9 mouse cellular contexts compared by ENCODE assay signal in the genomic region with DNA sequence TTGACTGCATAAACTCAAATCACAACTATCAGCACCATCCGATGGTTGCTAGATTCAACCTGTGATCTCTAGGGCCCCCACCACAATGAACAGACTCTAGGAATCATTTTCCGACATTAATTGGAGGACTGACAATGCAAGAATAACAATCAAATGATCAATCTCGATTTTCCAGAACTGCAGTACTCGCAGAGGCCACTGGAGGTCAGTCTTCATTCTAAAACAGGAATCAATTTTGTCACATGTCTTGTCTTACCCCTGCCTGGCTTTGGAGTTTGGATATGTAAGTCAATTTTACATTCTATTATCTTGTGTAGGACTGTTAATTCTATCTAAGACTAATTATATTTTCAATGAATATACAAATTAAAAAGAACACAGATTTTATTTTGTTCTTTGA.
DNase-seq lines count a peak whose midpoint lies in the region; ATAC-seq and TF ChIP-seq lines count a peak whose summit lies in the region.
"Had no signal": no experiment of that assay in that cellular context is flagged by ENCODE, and none has a peak within 500 bp of the region (broad histone marks: within the 10 kb centered on the region; RNA-seq: fewer than 3 reads in every experiment).

No protein-coding gene starts in this region.

- H3K4me2 ChIP-seq in kidney, embryonic 14.5 days (replicated peaks; ENCODE audit: low read depth, low read length) = no peak overlapping the region
- no peak overlapping the region for H3K4me2 ChIP-seq in midbrain, postnatal 0 days (ENCODE audit: low read depth, low read length, poor library complexity, severe bottlenecking)
- H3K4me2 ChIP-seq: embryonic facial prominence, embryonic 15.5 days; neural tube, embryonic 12.5 days had no signal

- TF ChIP-seq CTCF in G1E (IDR thresholded peaks at IDR 0.05; ENCODE audit: low read depth, low read length) = peak; percentile 45
- peak; percentile 90 for TF ChIP-seq CTCF in midbrain, postnatal 0 days (IDR thresholded peaks at IDR 0.05)

- ATAC-seq in kidney, embryonic 14.5 days (ENCODE audit: low FRiP score, low TSS enrichment) = no peak
- no peak for ATAC-seq in G1E (ENCODE audit: extremely low read depth, insufficient number of reproducible peaks, low FRiP score, poor library complexity, severe bottlenecking)
- peak; percentile 49; the same call in 1 of the 2 replicates for ATAC-seq in granulocyte monocyte progenitor cell, adult 5-6 weeks (replicated peaks; ENCODE audit: poor library complexity, severe bottlenecking)
- ATAC-seq in midbrain, postnatal 0 days (ENCODE audit: low FRiP score) = no peak

- H3K9me3 ChIP-seq in kidney, embryonic 14.5 days (ENCODE audit: control insufficient read depth, low read length) = no peaks in the 10 kb centered on the region
- H3K9me3 ChIP-seq in G1E (replicated peaks) = no peaks in the 10 kb centered on the region
- no peaks in the 10 kb centered on the region for H3K9me3 ChIP-seq in midbrain, postnatal 0 days (ENCODE audit: low read length)
- H3K9me3 ChIP-seq: embryonic facial prominence, embryonic 15.5 days; neural tube, embryonic 12.5 days had no signal

- H3K4me3 ChIP-seq in kidney, embryonic 14.5 days (ENCODE audit: low read length) = no peak overlapping the region
- H3K4me3 ChIP-seq in G1E (ENCODE audit: low read depth, low read length) = no peak overlapping the region
- no peak overlapping the region for H3K4me3 ChIP-seq in midbrain, postnatal 0 days (ENCODE audit: low read depth, low read length)
- H3K4me3 ChIP-seq: embryonic facial prominence, embryonic 15.5 days; neural tube, embryonic 12.5 days had no signal

- peak; percentile 24 for DNase-seq in kidney, adult 9 months
- peak; percentile 7 for DNase-seq in CD4-positive helper T cell, adult 2 months (ENCODE audit: low read depth, low spot score)
- no peak for DNase-seq in G1E (ENCODE audit: low spot score)
- peak; percentile 36 for DNase-seq in midbrain, postnatal 0 days (ENCODE audit: low spot score)
- DNase-seq in spleen, postnatal 14 days (ENCODE audit: low spot score in 2 of 2) = no peak

- no peaks in the 10 kb centered on the region for H3K27me3 ChIP-seq in kidney, embryonic 14.5 days (ENCODE audit: control insufficient read depth, insufficient read depth, low read length)
- H3K27me3 ChIP-seq in G1E (ENCODE audit: insufficient read depth, low read length) = no peaks in the 10 kb centered on the region; the same call in 1 of the 2 replicates
- no peaks in the 10 kb centered on the region for H3K27me3 ChIP-seq in midbrain, postnatal 0 days (ENCODE audit: insufficient read depth, low read length)
- H3K27me3 ChIP-seq: neural tube, embryonic 12.5 days had no signal

- no peak overlapping the region for H3K9ac ChIP-seq in kidney, embryonic 14.5 days (ENCODE audit: low read depth, low read length)
- H3K9ac ChIP-seq in midbrain, postnatal 0 days (replicated peaks; ENCODE audit: low read length, poor library complexity, severe bottlenecking) = no peak overlapping the region
- H3K9ac ChIP-seq: embryonic facial prominence, embryonic 15.5 days; neural tube, embryonic 12.5 days had no signal

- WGBS in kidney, embryonic 14.5 days = 14% methylated on average over 4 of the region's 4 CpGs
- WGBS in midbrain, postnatal 0 days = 17% methylated on average over 4 of the region's 4 CpGs

- no peaks in the 10 kb centered on the region for H3K4me1 ChIP-seq in kidney, embryonic 14.5 days (ENCODE audit: control insufficient read depth, insufficient read depth, low read length)
- no peaks in the 10 kb centered on the region for H3K4me1 ChIP-seq in G1E (ENCODE audit: insufficient read depth, low read depth, low read length)
- H3K4me1 ChIP-seq in midbrain, postnatal 0 days (ENCODE audit: insufficient read depth, low read length) = no peaks in the 10 kb centered on the region
- H3K4me1 ChIP-seq: embryonic facial prominence, embryonic 15.5 days; neural tube, embryonic 12.5 days had no signal

- no peaks in the 10 kb centered on the region for H3K36me3 ChIP-seq in kidney, embryonic 14.5 days (ENCODE audit: control insufficient read depth, insufficient read depth, low read length)
- H3K36me3 ChIP-seq in G1E (replicated peaks) = no peaks in the 10 kb centered on the region
- no peaks in the 10 kb centered on the region for H3K36me3 ChIP-seq in midbrain, postnatal 0 days (ENCODE audit: insufficient read depth, low read length)
- H3K36me3 ChIP-seq: embryonic facial prominence, embryonic 15.5 days; neural tube, embryonic 12.5 days had no signal

- no peak overlapping the region for H3K27ac ChIP-seq in kidney, embryonic 14.5 days (ENCODE audit: low read depth, low read length)
- no peak overlapping the region for H3K27ac ChIP-seq in midbrain, postnatal 0 days (ENCODE audit: low read depth, low read length)
- H3K27ac ChIP-seq: embryonic facial prominence, embryonic 15.5 days; neural tube, embryonic 12.5 days had no signal

Comparison
In these comparisons a context has a peak if more than half of its experiments do, and no peak if none do; other contexts are left out.
1. DNase-seq: peak in kidney, adult 9 months (single experiment), CD4-positive helper T cell, adult 2 months (single experiment) and midbrain, postnatal 0 days (single experiment); none in G1E (single experiment) and spleen, postnatal 14 days (0 of 2).